Mouse (Mus musculus): Measurements from ENCODE around the gene Lrp2. TPM values are rescaled to one million over a fixed set of nuclear protein-coding genes. Genes with fewer than 3 reads are reported as not detected.

Gene Lrp2
- total and polyA plus RNA-seq, 3 experiments, result under 0.01 to 0.07 (median 0.01) TPM

DNA sequence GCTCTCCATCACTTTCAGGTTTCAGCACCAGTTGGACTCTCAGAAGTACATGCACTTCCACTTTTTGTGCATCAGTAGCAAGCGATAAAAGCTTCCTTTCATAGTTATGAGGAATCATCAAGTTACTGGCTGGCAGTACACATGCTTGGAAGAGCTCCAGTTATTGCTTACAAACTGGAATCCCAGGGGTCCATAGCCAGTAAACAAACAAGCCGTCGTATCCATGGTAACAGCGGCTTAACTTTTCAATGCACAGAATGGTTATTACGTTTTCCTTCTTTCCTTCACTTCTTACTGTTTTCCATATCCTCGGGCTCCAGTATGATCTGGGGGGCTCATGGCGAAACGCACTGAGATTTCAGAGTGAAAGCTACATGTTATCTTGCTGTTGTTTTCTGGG, 7.7 kb downstream of the Lrp2 start:
- Histone ChIP-seq H3K79me2 (replicated peaks; ENCODE audit: control insufficient read depth, extremely low read depth, insufficient read depth, poor library complexity, severe bottlenecking) (no peaks in the 10 kb centered on the region), H3K36me3 (replicated peaks in 1 of 2; ENCODE audit: control insufficient read depth in 1 of 2, insufficient read depth in 1 of 2, low read length in 1 of 2) (no peaks in the 10 kb centered on the region), H3K9me3 (replicated peaks; ENCODE audit: low read length) (no peaks in the 10 kb centered on the region), H3K27ac (ENCODE audit: insufficient read depth, low read depth) (no peak overlapping the region), H3K27me3 (replicated peaks) (no peaks in the 10 kb centered on the region), H3K4me2 (ENCODE audit: insufficient read depth, low read depth, poor library complexity, severe bottlenecking) (no peak overlapping the region), H3K9ac (ENCODE audit: insufficient read depth, low read depth) (no peak overlapping the region), H3K4me1 (ENCODE audit: control insufficient read depth in 1 of 2, insufficient read depth in 2 of 2) (peaks cover 0 to 6% of the 10 kb centered on the region in 2 experiments; a peak in 1 of 4 replicates), H3K4me3 (replicated peaks in 1 of 3; ENCODE audit: low read depth in 2 of 3, low read length in 2 of 3, poor library complexity in 1 of 3) (no peak overlapping the region)
- in situ Hi-C loops (cut with MboI; ENCODE audit: low pct_ligation_motif_present, low pct_unique_long_range_greater_than_20kb, low sequenced_read_pairs) (no loop called here), dilution Hi-C loops (cut with MboI; ENCODE audit: extremely low pct_ligation_motif_present, extremely low pct_unique_long_range_greater_than_20kb, low sequenced_read_pairs) (no loop called here)
- no peak for DNase-seq (ENCODE audit: extremely low read depth)
- TF ChIP-seq JUND (conservative IDR thresholded peaks at IDR 0.05; ENCODE audit: low read depth, low read length) (no peak), MXI1 (IDR thresholded peaks at IDR 0.05; ENCODE audit: low read depth, low read length) (no peak), ELF1 (IDR thresholded peaks at IDR 0.05; ENCODE audit: low read depth, low read length) (no peak), E2F4 (IDR thresholded peaks at IDR 0.05; ENCODE audit: insufficient replicate concordance, low read depth, low read length) (no peak)

GRCm38 (mm10) chr2:69576531-69576930, 9.3 kb downstream of the Lrp2 start:
- no peak for DNase-seq (ENCODE audit: extremely low read depth)
- in situ Hi-C loops (cut with MboI; ENCODE audit: low pct_ligation_motif_present, low pct_unique_long_range_greater_than_20kb, low sequenced_read_pairs) (no loop called here), dilution Hi-C loops (cut with MboI; ENCODE audit: extremely low pct_ligation_motif_present, extremely low pct_unique_long_range_greater_than_20kb, low sequenced_read_pairs) (no loop called here)
- Histone ChIP-seq H3K4me1 (ENCODE audit: control insufficient read depth in 1 of 2, insufficient read depth in 2 of 2) (peaks cover 0 to 6% of the 10 kb centered on the region in 2 experiments; a peak in 1 of 4 replicates), H3K36me3 (replicated peaks in 1 of 2; ENCODE audit: control insufficient read depth in 1 of 2, insufficient read depth in 1 of 2, low read length in 1 of 2) (no peaks in the 10 kb centered on the region), H3K27me3 (replicated peaks) (no peaks in the 10 kb centered on the region), H3K9ac (ENCODE audit: insufficient read depth, low read depth) (no peak overlapping the region), H3K4me2 (ENCODE audit: insufficient read depth, low read depth, poor library complexity, severe bottlenecking) (no peak overlapping the region), H3K9me3 (replicated peaks; ENCODE audit: low read length) (no peaks in the 10 kb centered on the region), H3K4me3 (replicated peaks in 1 of 3; ENCODE audit: low read depth in 2 of 3, low read length in 2 of 3, poor library complexity in 1 of 3) (no peak overlapping the region), H3K27ac (ENCODE audit: insufficient read depth, low read depth) (no peak overlapping the region), H3K79me2 (replicated peaks; ENCODE audit: control insufficient read depth, extremely low read depth, insufficient read depth, poor library complexity, severe bottlenecking) (no peaks in the 10 kb centered on the region)
- no peak for TF ChIP-seq MYC (IDR thresholded peaks at IDR 0.05; ENCODE audit: low read depth, low read length)
- no peak for TF ChIP-seq POLR2A (IDR thresholded peaks at IDR 0.05; ENCODE audit: low read depth, low read length)
- TF ChIP-seq SIN3A (IDR thresholded peaks at IDR 0.05; ENCODE audit: low read length), result no peak
- TF ChIP-seq ZC3H11A (IDR thresholded peaks at IDR 0.05; ENCODE audit: low read depth, low read length), result no peak
- TF ChIP-seq PAX5 (IDR thresholded peaks at IDR 0.05; ENCODE audit: low read length), result no peak
- no peak for TF ChIP-seq JUN (IDR thresholded peaks at IDR 0.05; ENCODE audit: insufficient read depth, low read depth, low read length)
- TF ChIP-seq USF1 (IDR thresholded peaks at IDR 0.05; ENCODE audit: low read depth, low read length), result no peak
- no peak for TF ChIP-seq MAX (IDR thresholded peaks at IDR 0.05; ENCODE audit: low read length)
- no peak for TF ChIP-seq MAFK (IDR thresholded peaks at IDR 0.05; ENCODE audit: insufficient replicate concordance, low read length)
- no peak for TF ChIP-seq BHLHE40 (IDR thresholded peaks at IDR 0.05; ENCODE audit: low read depth, low read length)

DNA sequence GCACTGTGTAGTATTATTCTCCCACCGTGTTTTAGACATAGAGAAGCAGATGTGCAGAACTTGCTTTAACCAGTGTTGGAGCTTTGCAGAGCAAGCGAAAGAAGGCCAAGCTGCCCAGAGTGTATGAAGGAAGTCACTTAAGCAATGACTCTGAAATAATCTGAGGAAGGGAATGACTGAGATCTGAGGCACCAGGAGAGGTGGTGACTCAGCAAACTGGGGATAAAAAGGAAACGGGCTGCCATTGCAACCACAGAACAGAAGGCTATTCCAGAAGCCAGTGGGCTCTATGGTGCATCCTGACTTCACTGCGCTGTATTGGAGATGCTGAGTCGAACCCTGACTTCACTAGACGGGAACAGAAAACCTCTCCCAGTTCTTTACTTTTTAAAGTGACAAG, 10.9 kb downstream of the Lrp2 start:
- dilution Hi-C loops (cut with MboI; ENCODE audit: extremely low pct_ligation_motif_present, extremely low pct_unique_long_range_greater_than_20kb, low sequenced_read_pairs), result no loop called here

More for the DNA sequence above, 10.9 kb downstream of the Lrp2 start:
- H3K36me3 ChIP-seq (replicated peaks in 1 of 2; ENCODE audit: control insufficient read depth in 1 of 2, insufficient read depth in 1 of 2, low read length in 1 of 2), result no peaks in the 10 kb centered on the region
- H3K79me2 ChIP-seq (replicated peaks; ENCODE audit: control insufficient read depth, extremely low read depth, insufficient read depth, poor library complexity, severe bottlenecking), result no peaks in the 10 kb centered on the region
- no peak overlapping the region for H3K4me3 ChIP-seq (replicated peaks in 1 of 3; ENCODE audit: low read depth in 2 of 3, low read length in 2 of 3, poor library complexity in 1 of 3)
- no peak for TF ChIP-seq JUN (IDR thresholded peaks at IDR 0.05; ENCODE audit: insufficient read depth, low read depth, low read length)
- TF ChIP-seq USF1 (IDR thresholded peaks at IDR 0.05; ENCODE audit: low read depth, low read length), result no peak
- TF ChIP-seq UBTF (IDR thresholded peaks at IDR 0.05; ENCODE audit: low read depth, low read length), result no peak
- no peak for TF ChIP-seq IRF4 (IDR thresholded peaks at IDR 0.05; ENCODE audit: low read depth, low read length)
- TF ChIP-seq CTCF (conservative IDR thresholded peaks at IDR 0.05 in 1 of 2, IDR thresholded peaks at IDR 0.05 in 1 of 2; ENCODE audit: low read depth in 2 of 2, low read length in 2 of 2), result no peak
- no peak for TF ChIP-seq ZKSCAN1 (IDR thresholded peaks at IDR 0.05; ENCODE audit: borderline replicate concordance, low read depth, low read length)
- no peak for TF ChIP-seq ZMIZ1 (IDR thresholded peaks at IDR 0.05; ENCODE audit: low read depth, low read length)
- no peak for TF ChIP-seq MAZ (IDR thresholded peaks at IDR 0.05; ENCODE audit: low read depth, low read length)
- TF ChIP-seq RAD21 (IDR thresholded peaks at IDR 0.05; ENCODE audit: low read depth, low read length), result no peak
- no peak for TF ChIP-seq SMC3 (IDR thresholded peaks at IDR 0.05; ENCODE audit: low read depth, low read length)
- TF ChIP-seq HCFC1 (IDR thresholded peaks at IDR 0.05; ENCODE audit: low read depth, low read length), result no peak
- no peak for TF ChIP-seq MEF2A (IDR thresholded peaks at IDR 0.05; ENCODE audit: borderline replicate concordance, low read depth, low read length)
- TF ChIP-seq ZC3H11A (IDR thresholded peaks at IDR 0.05; ENCODE audit: low read depth, low read length), result no peak
- TF ChIP-seq MAFK (IDR thresholded peaks at IDR 0.05; ENCODE audit: insufficient replicate concordance, low read length), result no peak
- TF ChIP-seq MXI1 (IDR thresholded peaks at IDR 0.05; ENCODE audit: low read depth, low read length), result no peak
- H3K4me2 ChIP-seq (ENCODE audit: insufficient read depth, low read depth, poor library complexity, severe bottlenecking), result no peak overlapping the region
- no peak overlapping the region for H3K9ac ChIP-seq (ENCODE audit: insufficient read depth, low read depth)
- no peaks in the 10 kb centered on the region for H3K9me3 ChIP-seq (replicated peaks; ENCODE audit: low read length)
- no peak for DNase-seq (ENCODE audit: extremely low read depth)
- H3K27me3 ChIP-seq (replicated peaks), result no peaks in the 10 kb centered on the region
- in situ Hi-C loops (cut with MboI; ENCODE audit: low pct_ligation_motif_present, low pct_unique_long_range_greater_than_20kb, low sequenced_read_pairs), result no loop called here
- no peak overlapping the region for H3K27ac ChIP-seq (ENCODE audit: insufficient read depth, low read depth)
- H3K4me1 ChIP-seq (ENCODE audit: control insufficient read depth in 1 of 2, insufficient read depth in 2 of 2), result peaks cover 0 to 6% of the 10 kb centered on the region in 2 experiments; a peak in 1 of 4 replicates
